Mouse (Mus musculus): ENCODE results near the gene Otc.

GRCm38 (mm10) chrX:10216410-10216949, 35.6 kb upstream of the Otc start, which contains the start of gene Rpgr:
- TF ChIP-seq POLR2A (IDR thresholded peaks at IDR 0.05; ENCODE audit: control insufficient read depth, extremely low read depth, insufficient read depth, low read length, poor library complexity) = no peak
- peak; percentile 82; the same call in 1 of the 2 replicates for TF ChIP-seq CTCF (IDR thresholded peaks at IDR 0.05; ENCODE audit: borderline replicate concordance, control insufficient read depth, extremely low read depth, insufficient read depth, low read length, poor library complexity)
